Mouse (Mus musculus) spleen, postnatal 10 days (tissue): ENCODE results near the gene Olfr684.

Experiments used
- DNase-seq, 2 experiments: peaks; one replicate each; pipeline ENCODE4 v3.0.0; 2021 to 2022; ENCODE audit warnings: low spot score in 2 of 2

Olfr684 gene

DNA sequence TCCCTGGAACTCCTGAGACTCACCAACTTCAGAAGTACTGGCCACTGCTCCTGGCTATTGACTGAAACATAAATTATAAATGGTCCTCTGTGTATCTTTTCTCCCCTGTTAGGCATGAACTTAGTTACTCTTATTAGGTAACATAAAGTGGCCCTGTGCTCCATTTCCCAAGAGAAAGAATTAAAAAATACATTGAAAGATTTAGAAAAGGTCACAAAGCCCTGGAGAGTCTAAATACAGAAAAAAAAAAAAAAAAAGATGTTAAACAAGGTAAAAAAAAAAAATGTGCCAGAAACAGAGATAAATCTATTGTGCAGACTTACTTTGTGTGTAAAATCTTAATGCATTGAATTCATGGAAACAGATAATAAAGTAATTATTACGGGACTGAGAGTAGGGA is at the start of gene Olfr684:
Gene Olfr684 (minus strand): TSS at position 101 of the 400 bp plus-strand sequence.
- no peak for DNase-seq

DNA sequence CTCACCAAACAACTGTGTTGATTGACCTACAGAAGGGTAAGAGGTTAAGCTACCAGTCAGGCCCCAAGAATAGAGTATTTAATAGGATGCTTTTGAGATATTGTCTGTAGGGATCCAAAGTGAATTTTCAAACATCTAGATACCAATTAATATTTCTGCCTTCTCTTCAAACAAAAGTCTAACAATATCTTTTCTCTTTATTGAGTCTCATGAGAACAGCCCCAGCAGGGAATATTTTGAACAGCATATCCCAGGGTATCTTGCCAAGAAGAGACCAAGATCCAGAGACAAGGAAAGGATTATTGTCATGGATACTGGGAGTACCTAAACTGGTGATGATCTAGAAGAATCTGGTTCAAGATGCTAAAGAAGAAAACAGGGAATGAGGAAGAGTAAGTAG is 43.9 kb upstream of the Olfr684 start, which contains the start of gene Olfr686:
Gene Olfr686 (minus strand): TSS at position 101 of the 400 bp plus-strand sequence.
- DNase-seq: no peak

DNA sequence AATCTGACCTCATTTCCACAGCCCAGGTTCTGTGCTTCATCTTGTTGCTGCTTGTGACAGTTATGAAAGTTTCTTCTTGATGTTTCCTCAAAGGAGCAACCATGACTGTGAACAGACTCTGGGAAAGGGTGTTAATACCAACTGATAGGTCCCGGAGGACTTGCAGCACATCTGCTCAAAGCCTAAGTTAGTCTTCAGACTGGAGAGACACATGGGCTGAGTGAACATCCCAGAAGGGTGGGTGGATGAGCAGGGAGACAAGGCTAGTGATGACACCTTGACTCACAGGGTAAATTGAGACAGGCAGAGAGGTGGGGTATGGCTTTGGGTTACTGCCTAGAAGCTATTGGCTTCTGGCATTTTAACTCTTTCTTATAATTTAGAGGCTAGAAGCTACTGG is 22.5 kb upstream of the Olfr684 start, which contains the start of gene Olfr685:
Gene Olfr685 (minus strand): TSS at position 101 of the 400 bp plus-strand sequence.
- no peak for DNase-seq

DNA sequence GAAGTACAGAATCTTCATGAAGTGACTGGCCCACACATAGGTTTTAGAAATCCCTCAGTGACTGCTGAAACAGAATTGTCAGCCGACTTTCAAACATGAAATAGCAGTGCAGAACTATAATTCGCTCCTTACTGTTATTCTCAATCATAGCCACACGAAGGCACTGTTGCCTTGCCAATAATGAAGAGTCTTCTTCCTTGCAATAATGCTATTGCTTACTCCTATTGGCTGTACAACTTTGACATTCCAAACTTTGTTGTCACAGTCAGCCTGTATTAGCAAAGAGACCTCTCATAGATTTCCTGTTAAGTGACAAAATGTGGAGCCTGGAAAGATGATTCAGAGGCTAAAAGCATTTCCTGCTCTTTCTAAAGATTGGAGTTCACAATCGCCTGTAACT is 7.3 kb upstream of the Olfr684 start:
- DNase-seq: no peak

DNA sequence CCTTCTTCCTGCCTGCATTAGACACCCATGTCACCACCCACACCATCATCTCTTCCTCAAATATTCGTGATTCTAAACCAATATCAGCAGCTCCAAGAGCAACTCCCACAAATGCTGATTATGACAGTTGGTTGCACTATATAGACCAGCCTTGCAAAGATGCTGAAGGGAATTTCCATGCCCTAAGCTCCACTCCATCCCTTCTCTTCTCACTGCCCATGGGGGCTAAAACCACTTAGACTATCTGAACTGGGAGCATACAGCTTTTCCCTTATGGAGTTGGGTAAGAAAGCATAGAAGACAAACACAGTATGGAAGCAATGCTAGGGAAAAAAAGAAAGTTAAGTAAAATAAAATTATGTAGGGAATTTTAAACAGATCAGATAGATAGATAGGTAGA is 16.5 kb downstream of the Olfr684 start, which contains the start of gene Olfr683:
Gene Olfr683 (minus strand): TSS at position 101 of the 400 bp plus-strand sequence.
- DNase-seq: no peak

DNA sequence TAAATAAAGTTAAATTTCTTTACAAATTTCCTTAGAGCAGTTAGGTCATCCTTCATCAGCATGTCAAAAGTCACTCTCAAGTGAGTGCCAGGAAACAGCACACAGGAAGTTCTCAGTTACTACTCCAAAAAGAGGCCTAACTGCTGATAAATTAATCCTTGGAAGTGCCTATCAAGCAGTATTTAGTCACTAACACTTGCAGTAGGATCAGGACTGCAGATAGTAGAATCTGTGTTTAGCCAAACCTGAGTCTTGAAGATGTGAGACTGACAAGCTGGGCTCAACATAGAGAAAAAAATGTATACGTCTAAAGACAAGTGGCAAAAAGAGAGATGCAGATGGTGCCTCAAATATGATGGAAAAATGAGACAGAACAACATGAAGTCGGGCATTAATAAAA is 22.2 kb downstream of the Olfr684 start:
- no peak for DNase-seq

DNA sequence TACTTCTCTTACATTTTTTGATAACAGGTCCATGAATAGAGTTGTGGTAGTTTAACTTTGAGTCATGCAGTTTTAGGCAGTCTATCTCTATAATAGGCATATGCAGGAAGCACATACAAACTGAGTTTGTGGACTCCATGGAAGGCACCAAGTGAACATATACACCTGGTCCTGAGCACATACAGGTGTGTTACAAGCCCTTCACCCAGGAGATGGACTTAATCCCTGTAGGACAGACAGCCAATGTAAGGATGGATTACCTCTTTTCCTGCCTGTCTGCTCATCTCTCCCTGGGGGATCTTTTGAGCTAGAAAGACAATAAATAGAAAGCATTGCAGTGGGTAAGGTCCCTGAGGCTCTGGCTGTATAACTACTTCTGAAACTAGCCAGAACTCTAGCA is 46.9 kb downstream of the Olfr684 start, which contains the start of gene Olfr681:
Gene Olfr681 (plus strand): TSS at position 301 of the 400 bp plus-strand sequence.
- no peak for DNase-seq
